Mouse (Mus musculus) kidney, adult 2 months (tissue): ENCODE measurements around the gene Bora.

ENCODE experiments used
- CTCF ChIP-seq: fragments of 200-500 bp; conservative IDR thresholded peaks from 2 replicates; pipeline ENCODE4 v1.5.1; 2011; ENCODE audit warnings: low read depth, mild to moderate bottlenecking, control low read depth, low read length, moderate library complexity, mixed read lengths; ENCODE audit not compliant: insufficient read depth, insufficient read length
- POLR2A ChIP-seq: fragments of 200-500 bp; IDR thresholded peaks from one replicate; pipeline ENCODE4 v1.6.1; 2011; ENCODE audit warnings: low read depth, low read length, control low read depth

DNA sequence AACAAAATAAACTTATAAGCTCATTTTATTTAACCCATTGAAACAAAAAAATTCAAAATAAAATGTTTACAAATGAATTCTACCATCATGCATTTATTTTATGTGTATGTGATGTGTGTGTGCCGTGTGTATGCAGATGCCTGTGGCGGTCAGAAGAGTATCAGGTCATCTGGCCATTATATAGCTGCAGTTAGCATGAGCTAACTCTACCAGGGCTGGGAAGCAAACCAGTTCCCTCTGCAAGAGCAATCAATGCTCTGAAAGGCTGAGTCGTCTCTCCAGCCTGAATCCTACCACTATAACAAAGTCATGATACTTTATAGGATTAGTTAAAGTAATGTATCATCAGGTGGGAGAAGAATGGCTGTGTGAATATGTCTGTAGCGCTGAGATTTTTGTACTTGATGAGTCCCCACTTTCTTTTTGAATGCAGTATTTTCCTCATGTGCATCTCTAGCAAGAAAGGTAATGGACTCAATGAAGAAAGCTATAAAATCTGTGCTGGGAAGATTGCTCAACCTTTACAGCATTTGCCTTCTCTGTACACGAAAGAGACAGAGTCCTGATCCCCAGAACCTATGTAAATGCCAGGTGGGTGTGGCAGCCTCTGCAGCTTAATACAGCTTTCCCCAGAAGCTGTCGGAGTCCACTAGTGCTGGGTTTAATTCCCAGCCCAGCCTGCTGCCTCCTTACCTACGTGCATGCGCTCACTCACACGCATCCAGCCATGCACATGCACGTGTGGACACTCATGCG is 75.7 kb downstream of the Bora start:
- TF ChIP-seq POLR2A (no peak), CTCF (no peak)
